Mouse (Mus musculus): ENCODE measurements around the gene Spsb4. TPM values are rescaled to one million over a fixed set of nuclear protein-coding genes. Genes with fewer than 3 reads are reported as not detected.

The Spsb4 gene
- polyA plus RNA-seq, 1 experiment: 0.01 TPM

- H3K9me3 ChIP-seq (ENCODE audit: control insufficient read depth, low read length): no peaks in the 10 kb centered on the region
- no peaks in the 10 kb centered on the region for H3K27me3 ChIP-seq (ENCODE audit: control insufficient read depth)
- H3K4me1 ChIP-seq (ENCODE audit: control insufficient read depth): no peaks in the 10 kb centered on the region
- no peak overlapping the region for H3K4me3 ChIP-seq (replicated peaks)
- TF ChIP-seq TAL1 (IDR thresholded peaks at IDR 0.05; ENCODE audit: low read length) (no peak), GATA1 (IDR thresholded peaks at IDR 0.05; ENCODE audit: low read length) (no peak)
- H3K36me3 ChIP-seq (ENCODE audit: control insufficient read depth): no peaks in the 10 kb centered on the region
These were observed 41.1 kb downstream of the Spsb4 start for GRCm38 (mm10) chr9:96977287-96978145.

- Histone ChIP-seq H3K4me1 (ENCODE audit: control insufficient read depth) (no peaks in the 10 kb centered on the region), H3K4me3 (replicated peaks) (no peak overlapping the region), H3K9me3 (ENCODE audit: control insufficient read depth, low read length) (no peaks in the 10 kb centered on the region), H3K27me3 (ENCODE audit: control insufficient read depth) (no peaks in the 10 kb centered on the region), H3K36me3 (ENCODE audit: control insufficient read depth) (no peaks in the 10 kb centered on the region)
- TF ChIP-seq TAL1 (IDR thresholded peaks at IDR 0.05; ENCODE audit: low read length) (no peak), GATA1 (IDR thresholded peaks at IDR 0.05; ENCODE audit: low read length) (no peak)
These were observed 45.6 kb downstream of the Spsb4 start for GRCm38 (mm10) chr9:96973091-96973490.

GRCm38 (mm10) chr9:96971625-96972404, 46.8 kb downstream of the Spsb4 start:
- Histone ChIP-seq H3K36me3 (ENCODE audit: control insufficient read depth) (no peaks in the 10 kb centered on the region), H3K4me1 (ENCODE audit: control insufficient read depth) (no peaks in the 10 kb centered on the region), H3K4me3 (replicated peaks) (no peak overlapping the region), H3K9me3 (ENCODE audit: control insufficient read depth, low read length) (no peaks in the 10 kb centered on the region), H3K27me3 (ENCODE audit: control insufficient read depth) (no peaks in the 10 kb centered on the region)
- TF ChIP-seq GATA1 (IDR thresholded peaks at IDR 0.05; ENCODE audit: low read length) (no peak), TAL1 (IDR thresholded peaks at IDR 0.05; ENCODE audit: low read length) (no peak)

GRCm38 (mm10) chr9:96967516-96967915, 51.1 kb downstream of the Spsb4 start:
- H3K36me3 ChIP-seq (ENCODE audit: control insufficient read depth): no peaks in the 10 kb centered on the region; the same call in 1 of the 2 replicates
- H3K4me3 ChIP-seq (replicated peaks): no peak overlapping the region
- no peaks in the 10 kb centered on the region for H3K4me1 ChIP-seq (ENCODE audit: control insufficient read depth)
- no peaks in the 10 kb centered on the region for H3K27me3 ChIP-seq (ENCODE audit: control insufficient read depth)
- TF ChIP-seq GATA1 (IDR thresholded peaks at IDR 0.05; ENCODE audit: low read length): no peak
- no peaks in the 10 kb centered on the region; the same call in 1 of the 2 replicates for H3K9me3 ChIP-seq (ENCODE audit: control insufficient read depth, low read length)

- H3K4me3 ChIP-seq (replicated peaks): no peak overlapping the region
- TF ChIP-seq GATA1 (IDR thresholded peaks at IDR 0.05; ENCODE audit: low read length) (no peak), TAL1 (IDR thresholded peaks at IDR 0.05; ENCODE audit: low read length) (no peak)
- no peaks in the 10 kb centered on the region for H3K27me3 ChIP-seq (ENCODE audit: control insufficient read depth)
- H3K36me3 ChIP-seq (ENCODE audit: control insufficient read depth): no peaks in the 10 kb centered on the region; the same call in 1 of the 2 replicates
- H3K4me1 ChIP-seq (ENCODE audit: control insufficient read depth): no peaks in the 10 kb centered on the region
- no peaks in the 10 kb centered on the region; the same call in 1 of the 2 replicates for H3K9me3 ChIP-seq (ENCODE audit: control insufficient read depth, low read length)
These were observed 52.2 kb downstream of the Spsb4 start for GRCm38 (mm10) chr9:96966465-96966864.

GRCm38 (mm10) chr9:96963443-96964215, 55.0 kb downstream of the Spsb4 start:
- Histone ChIP-seq H3K36me3 (ENCODE audit: control insufficient read depth) (no peaks in the 10 kb centered on the region; the same call in 1 of the 2 replicates), H3K4me3 (replicated peaks) (no peak overlapping the region), H3K4me1 (ENCODE audit: control insufficient read depth) (no peaks in the 10 kb centered on the region), H3K9me3 (ENCODE audit: control insufficient read depth, low read length) (no peaks in the 10 kb centered on the region; the same call in 1 of the 2 replicates), H3K27me3 (ENCODE audit: control insufficient read depth) (no peaks in the 10 kb centered on the region)
- no peak for TF ChIP-seq TAL1 (IDR thresholded peaks at IDR 0.05; ENCODE audit: low read length)

GRCm38 (mm10) chr9:96962714-96963113, 55.9 kb downstream of the Spsb4 start:
- H3K9me3 ChIP-seq (ENCODE audit: control insufficient read depth, low read length): no peaks in the 10 kb centered on the region; the same call in 1 of the 2 replicates
- no peaks in the 10 kb centered on the region for H3K4me1 ChIP-seq (ENCODE audit: control insufficient read depth)
- H3K27me3 ChIP-seq (ENCODE audit: control insufficient read depth): no peaks in the 10 kb centered on the region
- H3K4me3 ChIP-seq (replicated peaks): no peak overlapping the region
- no peaks in the 10 kb centered on the region; the same call in 1 of the 2 replicates for H3K36me3 ChIP-seq (ENCODE audit: control insufficient read depth)
- TF ChIP-seq TAL1 (IDR thresholded peaks at IDR 0.05; ENCODE audit: low read length) (no peak), GATA1 (IDR thresholded peaks at IDR 0.05; ENCODE audit: low read length) (no peak)

GRCm38 (mm10) chr9:96961986-96962701, 56.5 kb downstream of the Spsb4 start:
- Histone ChIP-seq H3K36me3 (ENCODE audit: control insufficient read depth) (no peaks in the 10 kb centered on the region; the same call in 1 of the 2 replicates), H3K27me3 (ENCODE audit: control insufficient read depth) (no peaks in the 10 kb centered on the region), H3K4me1 (ENCODE audit: control insufficient read depth) (no peaks in the 10 kb centered on the region), H3K9me3 (ENCODE audit: control insufficient read depth, low read length) (no peaks in the 10 kb centered on the region; the same call in 1 of the 2 replicates), H3K4me3 (replicated peaks) (no peak overlapping the region)
- TF ChIP-seq GATA1 (IDR thresholded peaks at IDR 0.05; ENCODE audit: low read length) (no peak), TAL1 (IDR thresholded peaks at IDR 0.05; ENCODE audit: low read length) (no peak)

All from erythroblast, embryonic 14.5 days (primary cell).